Mouse (Mus musculus) cerebellum, adult 18-20 months (tissue): Measurements from ENCODE around the gene Jazf1.

Experiments used
- DNase-seq, 2 experiments: peaks; one replicate each; pipeline ENCODE4 v3.0.0; 2021

Gene Jazf1

DNA sequence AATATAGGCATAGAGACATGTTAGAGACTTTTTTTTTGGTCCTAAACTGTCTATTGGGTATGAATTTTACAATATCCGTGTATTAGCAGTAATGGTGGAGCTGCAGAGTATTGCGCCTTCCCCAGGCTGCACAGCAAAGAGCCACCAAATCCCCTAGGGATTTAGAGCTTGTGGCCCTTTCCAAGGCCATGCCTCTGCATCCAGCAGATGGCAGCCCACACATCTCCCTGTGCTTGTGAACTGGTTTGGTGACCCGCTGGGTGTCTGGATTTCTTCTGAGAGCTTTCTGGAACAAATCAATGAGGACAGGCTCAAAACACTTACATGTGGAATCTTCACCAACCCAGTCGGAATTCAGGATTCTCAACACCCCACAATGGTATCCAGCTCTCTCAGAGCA, 225.4 kb downstream of the Jazf1 start:
- DNase-seq, result peak in 1 of 2 experiments; percentile 25

GRCm38 (mm10) chr6:52842598-52842997, 225.8 kb downstream of the Jazf1 start:
- DNase-seq, result no peak

GRCm38 (mm10) chr6:52841611-52842010, 226.8 kb downstream of the Jazf1 start:
- DNase-seq, result no peak

- no peak for DNase-seq
Observed at GRCm38 (mm10) chr6:52840589-52841044, 227.8 kb downstream of the Jazf1 start.

DNA sequence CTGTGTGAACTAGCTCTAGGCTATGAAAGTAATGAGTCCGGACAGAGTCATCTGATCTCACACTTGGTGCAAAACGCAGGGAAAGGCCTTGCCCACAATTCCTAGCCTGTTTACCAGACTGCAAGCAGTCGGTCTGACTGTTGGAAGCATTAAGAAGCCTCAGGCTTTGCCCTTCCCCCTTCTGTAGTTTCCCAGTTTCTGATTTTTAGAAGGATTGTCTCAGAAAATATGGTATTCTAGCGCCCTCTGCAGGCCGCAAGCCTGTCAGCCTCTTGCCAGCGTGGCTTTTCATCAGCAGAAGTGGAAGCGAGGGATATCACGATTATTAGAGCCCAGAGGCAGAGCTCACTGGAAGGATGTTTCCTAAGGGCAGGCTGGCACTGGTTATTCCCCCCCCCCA, 229.7 kb downstream of the Jazf1 start:
- peak; percentile 76 to 86 for DNase-seq

DNA sequence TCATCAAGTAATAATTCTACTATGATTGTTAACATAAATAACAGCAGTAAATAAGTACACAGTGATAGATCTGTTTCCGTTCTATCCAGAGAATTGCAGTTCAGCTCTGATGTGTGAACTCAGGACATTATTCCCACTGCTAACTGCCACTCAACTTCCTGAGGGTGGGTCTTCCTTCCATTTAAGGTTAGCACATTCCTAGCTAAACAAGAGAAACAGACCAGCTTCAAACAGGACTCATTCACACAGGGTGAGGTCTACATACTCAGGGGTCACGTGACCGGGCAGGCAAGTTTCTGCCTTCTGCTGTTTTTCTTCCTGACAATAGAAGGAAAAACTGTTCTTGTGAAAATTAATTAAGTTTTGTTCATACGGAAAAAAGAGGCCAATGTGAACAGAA, 230.6 kb downstream of the Jazf1 start:
- DNase-seq, result no peak

DNA sequence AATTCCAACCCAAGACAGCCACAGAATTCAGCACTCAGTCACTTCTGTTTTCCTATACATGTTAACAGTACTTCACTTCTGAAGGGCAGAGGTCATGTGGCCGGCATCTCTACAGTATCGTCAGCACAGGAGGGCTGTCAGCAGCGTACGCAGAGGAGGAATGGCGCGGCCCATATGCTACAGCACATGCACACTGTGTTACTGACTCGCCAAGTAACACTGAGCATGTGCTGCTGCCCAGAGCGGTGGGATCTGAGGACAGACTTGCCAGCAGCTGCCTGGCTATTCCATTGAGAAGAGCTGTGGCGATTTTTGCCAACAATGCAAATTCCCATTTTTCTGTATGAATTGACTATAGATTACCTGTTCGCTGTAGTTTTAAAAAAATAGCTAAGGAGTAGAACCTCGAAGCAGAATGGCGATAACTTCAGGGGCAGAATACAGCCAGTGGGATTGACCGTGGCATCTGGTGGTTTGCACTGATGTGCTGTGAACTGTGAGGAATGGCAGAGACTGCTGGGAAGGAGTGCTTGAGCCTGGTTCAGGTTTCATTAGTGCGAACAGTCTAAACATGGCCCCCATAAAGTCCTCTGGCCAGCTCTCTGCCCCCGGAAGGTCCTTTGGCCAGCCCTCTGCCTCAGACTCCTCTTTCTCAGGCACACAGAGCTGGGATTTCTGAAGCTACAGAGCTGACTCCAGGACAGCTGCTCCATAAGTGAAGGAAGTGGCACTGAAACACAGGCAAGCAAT, 232.1 kb downstream of the Jazf1 start:
- peak; percentile 49 to 51 for DNase-seq

DNA sequence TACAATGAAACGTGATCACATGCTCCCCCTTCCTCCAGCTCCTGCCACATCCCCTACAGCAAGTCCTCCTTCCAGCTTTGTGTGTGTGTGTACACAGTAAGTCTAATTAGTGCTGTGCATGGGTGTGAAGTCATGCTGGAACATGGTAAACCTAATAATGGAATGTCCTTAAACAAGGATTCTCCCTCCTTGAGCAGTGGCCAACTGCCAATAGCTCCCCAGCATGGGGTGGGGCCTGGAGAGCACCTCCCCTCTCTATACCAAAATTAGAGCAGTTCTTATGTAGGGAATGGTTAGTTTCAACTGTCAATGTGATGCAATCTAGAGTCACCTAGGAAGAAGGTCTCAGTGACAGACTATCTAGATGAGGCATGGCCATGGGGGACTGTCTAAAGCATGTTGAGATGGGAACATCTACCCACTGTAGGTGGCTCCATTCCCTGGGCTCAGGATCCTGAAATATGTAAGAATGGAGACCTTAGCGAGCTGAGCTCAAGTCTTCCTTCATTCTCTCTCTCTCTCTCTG, 240.6 kb downstream of the Jazf1 start:
- DNase-seq, result no peak

DNA sequence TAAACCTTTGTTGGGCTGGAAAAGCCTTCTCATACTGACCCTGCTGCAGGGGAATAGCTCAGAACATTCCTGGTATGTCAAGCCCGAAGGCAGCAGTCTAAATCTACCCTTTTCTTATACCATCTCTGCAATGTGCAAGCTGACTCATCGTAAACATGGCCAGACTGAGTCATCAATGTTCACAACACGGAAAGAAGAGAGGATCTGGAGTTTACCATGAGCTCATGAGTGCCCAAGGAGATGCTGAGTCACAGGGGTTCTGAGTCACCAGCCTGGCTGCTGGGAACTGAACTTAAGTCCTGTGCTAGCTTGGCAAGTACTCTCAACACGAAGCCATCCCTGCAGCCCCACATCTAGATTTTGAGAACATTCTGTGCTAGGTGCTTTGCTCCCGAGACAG, 242.9 kb downstream of the Jazf1 start:
- DNase-seq, result peak; percentile 42 to 64

GRCm38 (mm10) chr6:52824977-52825482, 243.4 kb downstream of the Jazf1 start:
- peak; percentile 68 to 78 for DNase-seq

DNA sequence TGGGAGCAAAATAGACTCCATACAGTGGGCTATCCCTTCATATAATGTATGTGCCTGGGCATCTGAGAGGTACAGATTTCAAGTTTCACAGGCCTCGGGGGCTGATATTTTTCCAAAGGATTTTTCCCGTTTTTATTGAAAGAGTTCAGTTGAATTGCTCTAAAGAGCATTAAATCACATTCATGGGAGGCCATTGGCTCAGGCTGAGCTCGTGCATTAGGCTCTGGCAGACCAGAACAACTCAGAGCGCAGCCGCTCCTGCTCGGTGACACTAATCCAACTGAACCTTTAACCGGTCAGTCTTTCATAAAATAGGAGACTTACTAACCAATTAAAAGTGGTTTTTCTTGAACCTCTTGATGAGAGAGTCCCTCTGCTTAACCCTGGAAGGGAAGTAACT, 245.4 kb downstream of the Jazf1 start:
- DNase-seq, result no peak

- no peak for DNase-seq
Observed at GRCm38 (mm10) chr6:52822625-52823024, 245.8 kb downstream of the Jazf1 start.

DNA sequence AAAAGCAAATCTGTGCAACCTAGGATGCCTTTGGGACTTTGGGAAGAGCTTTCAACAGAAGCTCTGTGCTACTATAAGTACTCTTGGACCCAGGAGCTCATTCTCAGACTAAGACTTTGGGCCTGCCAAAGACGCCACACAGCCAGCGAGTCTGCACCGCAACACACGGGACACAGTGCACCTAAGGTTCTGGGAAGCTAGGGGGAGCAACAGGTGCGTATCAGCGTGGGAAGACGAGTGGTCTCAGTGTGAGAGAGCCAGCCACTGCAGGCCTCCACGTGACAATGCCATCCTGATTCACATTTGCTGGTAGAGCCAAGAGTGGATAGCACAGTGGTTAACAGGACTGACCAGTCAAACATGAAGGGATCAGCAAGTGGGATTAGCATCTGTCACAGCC, 249.1 kb downstream of the Jazf1 start:
- no peak for DNase-seq

DNA sequence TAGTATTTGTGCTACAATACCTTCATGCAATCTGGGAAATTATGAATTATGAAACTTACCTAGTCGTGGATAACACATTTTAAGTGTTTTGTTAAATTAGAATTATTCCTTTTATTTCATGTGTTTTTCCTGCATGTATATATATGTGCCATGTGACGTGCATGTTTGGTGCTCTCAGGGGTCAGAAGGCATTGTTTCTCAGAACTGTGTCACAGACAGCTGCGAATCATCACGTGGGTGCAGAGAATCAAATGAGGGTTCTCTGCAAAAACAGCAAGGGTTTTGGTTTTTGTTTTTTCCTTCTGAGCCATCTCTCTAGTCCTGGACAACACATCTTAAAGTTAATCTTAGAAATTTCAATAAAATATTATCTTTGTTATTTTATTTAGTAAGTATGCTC, 250.4 kb downstream of the Jazf1 start:
- no peak for DNase-seq

GRCm38 (mm10) chr6:52817203-52817874, 251.1 kb downstream of the Jazf1 start:
- DNase-seq, result no peak

- peak; percentile 26 to 46 for DNase-seq
Observed at GRCm38 (mm10) chr6:52805237-52805856, 263.1 kb downstream of the Jazf1 start.

- DNase-seq, result no peak
Observed at GRCm38 (mm10) chr6:52802181-52802580, 266.2 kb downstream of the Jazf1 start.

GRCm38 (mm10) chr6:52797252-52797800, 271.1 kb downstream of the Jazf1 start:
- peak; percentile 7 to 17 for DNase-seq

DNA sequence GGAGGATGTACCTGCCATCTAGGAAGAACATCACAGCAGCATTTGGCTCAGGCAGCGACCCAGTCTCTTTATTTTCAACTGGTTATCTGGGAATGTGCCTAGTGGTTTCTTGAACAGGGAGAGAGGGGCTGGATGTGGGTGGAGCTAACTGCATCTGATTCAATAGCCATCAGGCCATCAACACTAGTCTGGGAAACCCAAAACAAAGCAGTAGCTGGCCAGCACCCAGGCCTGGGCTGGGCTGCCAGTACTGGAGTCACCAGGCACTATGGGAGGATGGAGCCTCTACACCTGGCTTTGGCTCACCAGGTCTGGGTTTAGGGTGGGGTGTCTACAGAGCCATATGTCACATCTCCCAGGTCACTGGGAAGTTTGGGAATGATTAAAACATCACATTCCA, 271.7 kb downstream of the Jazf1 start:
- DNase-seq, result peak; percentile 34 to 37

DNA sequence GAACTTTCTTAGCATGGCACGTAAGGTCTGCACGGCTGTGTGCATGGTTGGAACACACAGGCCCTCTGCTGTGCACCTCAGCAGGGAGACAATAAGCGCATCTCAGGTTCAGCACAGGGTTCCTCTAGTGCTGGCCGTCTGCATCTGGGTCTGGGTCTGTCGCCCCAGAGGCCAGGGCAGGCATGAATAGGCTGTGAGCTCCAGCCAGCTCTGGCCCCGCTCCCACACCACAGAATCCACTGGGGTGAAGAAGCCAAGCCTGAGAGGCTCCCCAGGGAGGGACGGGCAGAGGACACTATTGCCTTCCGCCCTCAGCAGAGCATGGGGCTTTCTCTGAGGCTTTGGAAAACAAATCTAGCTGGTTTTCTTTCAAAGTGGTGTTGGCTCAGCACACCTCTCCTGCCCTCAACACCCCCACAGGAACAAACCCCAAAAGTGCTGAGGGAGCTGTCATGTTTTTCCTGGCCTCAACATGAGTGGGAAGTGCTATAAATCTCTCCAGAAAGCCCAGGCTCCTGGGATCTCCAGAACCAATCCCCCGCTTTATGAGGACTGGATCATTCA, 272.3 kb downstream of the Jazf1 start:
- DNase-seq, result peak; percentile 13 to 18

- DNase-seq, result no peak
Observed at GRCm38 (mm10) chr6:52795029-52795841, 273.2 kb downstream of the Jazf1 start.

DNA sequence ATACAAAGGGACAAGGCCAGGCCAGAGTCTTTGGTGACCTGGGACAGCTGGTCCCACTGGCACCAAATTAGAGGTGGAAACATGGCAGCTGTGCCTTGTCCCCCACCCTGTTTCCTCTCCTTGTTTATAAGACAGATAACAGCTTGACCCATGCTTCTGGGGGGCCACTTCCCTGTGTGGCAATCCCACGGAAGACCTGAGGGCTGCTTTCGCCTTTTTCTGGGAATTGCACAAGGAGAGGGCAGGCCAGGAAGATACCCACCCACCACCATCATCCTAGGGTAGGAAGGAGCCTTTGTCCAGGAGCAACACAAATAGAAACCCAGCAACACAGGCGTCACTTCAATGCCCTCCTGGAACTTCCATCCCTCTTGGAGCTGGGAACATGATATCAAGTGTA, 276.0 kb downstream of the Jazf1 start:
- DNase-seq, result no peak
